Mouse (Mus musculus): ENCODE data around the gene Utp14b. TPM values are rescaled to one million over a fixed set of nuclear protein-coding genes. Genes with fewer than 3 reads are reported as not detected.

The Utp14b gene
- 3.0 and 7.6 TPM in 2 replicates for polyA plus RNA-seq (2014; fragmentation: Nextera tagmentation; extraction: Ambion mirVana)

DNA sequence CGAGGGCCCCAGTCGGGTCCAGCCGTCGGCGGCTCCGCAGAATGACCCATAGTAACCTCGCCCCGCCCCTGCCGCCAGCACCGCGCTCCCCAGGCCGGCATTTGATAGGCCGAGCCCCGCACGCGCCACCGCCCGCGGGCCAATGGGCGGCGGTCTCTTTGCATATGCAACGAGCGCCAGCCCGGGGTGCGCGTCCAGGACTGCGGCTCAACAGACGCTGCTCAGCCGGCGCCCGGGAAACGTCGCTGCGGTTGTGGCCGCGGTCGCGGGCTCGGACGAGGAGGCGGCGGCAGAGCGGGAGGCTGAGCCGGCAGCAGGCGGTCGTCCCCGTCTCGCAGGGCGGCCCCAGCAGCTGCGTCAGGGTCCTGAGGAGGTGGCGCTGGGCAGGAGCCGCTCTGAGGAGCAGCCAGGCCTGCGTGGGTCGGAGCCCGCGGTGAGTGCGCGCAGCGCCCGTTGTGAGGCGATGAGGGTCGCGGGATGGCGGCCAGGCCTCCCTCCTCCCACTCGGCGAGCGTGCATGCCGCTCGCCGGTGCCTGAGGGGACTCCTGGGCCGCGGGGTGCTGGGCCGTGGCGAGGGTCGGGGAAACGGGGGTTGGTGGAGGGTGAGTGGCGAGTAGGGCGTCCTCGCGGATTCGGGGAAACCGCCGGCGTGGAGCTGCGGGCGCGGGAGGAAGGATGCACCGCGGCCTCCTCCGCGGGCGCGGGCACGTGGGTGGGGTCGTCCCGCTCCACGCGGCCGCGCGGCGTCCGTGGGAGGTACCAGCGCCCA, at the start of gene Utp14b, which contains the start of gene Acsl3:
TSS of gene Utp14b (plus strand) at position 368 of the 770 bp plus-strand sequence.
TSS of gene Acsl3 (plus strand) at position 155 of the 770 bp plus-strand sequence.
- H3K4me1 ChIP-seq (ENCODE audit: control insufficient read depth, insufficient read depth, low read length): peaks cover 24% of the 10 kb centered on the region; the same call in 1 of the 2 replicates
- ATAC-seq (ENCODE audit: low FRiP score, low TSS enrichment): peak; percentile 99
- H3K36me3 ChIP-seq (ENCODE audit: control insufficient read depth, insufficient read depth, low read length): no peaks in the 10 kb centered on the region
- H3K9ac ChIP-seq (ENCODE audit: low read depth, low read length): peak within 1 kb of the TSS; percentile 94
- peak within 1 kb of the TSS; percentile 94 for H3K27ac ChIP-seq (ENCODE audit: low read depth, low read length)
- peak within 1 kb of the TSS; percentile 65 for H3K4me2 ChIP-seq (replicated peaks; ENCODE audit: low read depth, low read length)
- under 1% methylated on average over 94 of the region's 104 CpGs for WGBS
- no peaks in the 10 kb centered on the region for H3K9me3 ChIP-seq (ENCODE audit: control insufficient read depth, low read length)
- H3K27me3 ChIP-seq (ENCODE audit: control insufficient read depth, insufficient read depth, low read length): no peaks in the 10 kb centered on the region
- peak within 1 kb of the TSS; percentile 97 for H3K4me3 ChIP-seq (ENCODE audit: low read length)

DNA sequence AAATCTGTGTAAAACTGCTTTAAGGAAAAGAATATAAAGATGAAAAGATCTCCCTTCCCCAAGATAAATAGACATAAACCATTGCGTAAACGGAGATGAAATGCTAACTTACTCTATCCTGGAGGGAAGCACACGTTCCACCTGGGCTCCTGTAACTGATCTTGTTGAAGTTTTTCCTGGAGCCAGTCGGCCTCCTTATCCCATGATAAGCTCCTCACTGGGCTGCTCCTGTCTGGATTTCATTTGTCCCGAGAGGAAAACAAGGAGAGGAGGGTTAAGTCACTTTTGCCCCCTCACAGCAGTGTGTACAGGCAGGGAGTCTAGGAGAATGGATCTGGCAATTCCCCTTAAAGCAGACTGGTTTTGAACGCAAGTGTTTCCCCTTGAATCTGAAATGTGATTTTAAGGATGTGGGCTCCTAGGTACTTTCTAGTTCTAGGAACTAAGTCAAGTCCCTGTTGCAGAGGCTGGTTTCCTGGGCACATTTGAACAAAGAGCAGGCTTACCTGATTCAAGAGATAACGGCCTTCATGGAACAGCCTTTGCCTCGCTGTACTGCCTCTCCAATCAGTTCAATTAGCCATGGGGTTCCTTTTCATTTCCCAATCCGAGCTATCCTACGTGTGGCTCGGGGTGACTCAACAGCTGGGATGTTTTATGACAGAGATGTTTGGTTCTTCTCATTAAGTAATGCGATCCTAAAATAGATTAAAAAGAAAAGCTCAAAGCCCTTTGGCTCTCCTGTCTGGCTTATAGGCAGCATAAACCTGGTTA, 48.5 kb upstream of the Utp14b start:
- H3K4me2 ChIP-seq (replicated peaks; ENCODE audit: low read depth, low read length): no peak overlapping the region
- H3K4me1 ChIP-seq (ENCODE audit: control insufficient read depth, insufficient read depth, low read length): no peaks in the 10 kb centered on the region; the same call in 1 of the 2 replicates
- H3K27me3 ChIP-seq (ENCODE audit: control insufficient read depth, insufficient read depth, low read length): no peaks in the 10 kb centered on the region
- H3K9me3 ChIP-seq (ENCODE audit: control insufficient read depth, low read length): no peaks in the 10 kb centered on the region
- ATAC-seq (ENCODE audit: low FRiP score, low TSS enrichment): peak; percentile 55; the same call in 1 of the 2 replicates
- H3K27ac ChIP-seq (ENCODE audit: low read depth, low read length): no peak overlapping the region
- no peak overlapping the region for H3K4me3 ChIP-seq (ENCODE audit: low read length)
- H3K36me3 ChIP-seq (ENCODE audit: control insufficient read depth, insufficient read depth, low read length): no peaks in the 10 kb centered on the region
- no peak overlapping the region for H3K9ac ChIP-seq (ENCODE audit: low read depth, low read length)
- WGBS: 15% methylated on average over 12 of the region's 12 CpGs

DNA sequence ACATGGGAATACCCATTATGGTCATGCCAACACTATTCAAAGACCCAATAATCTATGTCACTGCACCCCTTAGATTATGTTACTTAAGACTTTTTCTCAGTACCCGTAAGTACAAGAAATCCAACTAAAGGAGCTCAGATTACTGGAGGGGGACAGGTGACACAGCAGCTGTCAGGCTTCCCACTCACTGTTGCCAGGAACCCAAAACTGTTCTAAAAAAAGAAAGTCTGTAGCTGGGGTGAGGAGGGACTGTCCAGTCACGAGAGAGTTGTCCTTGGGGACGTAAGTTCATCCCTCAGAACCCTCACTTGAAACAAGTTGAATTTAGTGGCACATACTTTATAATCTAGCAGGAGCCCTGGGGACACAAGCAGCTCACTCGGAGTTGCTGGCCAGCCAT, 46.8 kb upstream of the Utp14b start:
- WGBS: 33% methylated on average over 4 of the region's 4 CpGs
- H3K9me3 ChIP-seq (ENCODE audit: control insufficient read depth, low read length): no peaks in the 10 kb centered on the region
- H3K9ac ChIP-seq (ENCODE audit: low read depth, low read length): no peak overlapping the region
- ATAC-seq (ENCODE audit: low FRiP score, low TSS enrichment): no peak
- no peaks in the 10 kb centered on the region for H3K36me3 ChIP-seq (ENCODE audit: control insufficient read depth, insufficient read depth, low read length)
- no peak overlapping the region for H3K4me3 ChIP-seq (ENCODE audit: low read length)
- no peaks in the 10 kb centered on the region; the same call in 1 of the 2 replicates for H3K4me1 ChIP-seq (ENCODE audit: control insufficient read depth, insufficient read depth, low read length)
- no peak overlapping the region for H3K4me2 ChIP-seq (replicated peaks; ENCODE audit: low read depth, low read length)
- H3K27me3 ChIP-seq (ENCODE audit: control insufficient read depth, insufficient read depth, low read length): no peaks in the 10 kb centered on the region
- H3K27ac ChIP-seq (ENCODE audit: low read depth, low read length): no peak overlapping the region

DNA sequence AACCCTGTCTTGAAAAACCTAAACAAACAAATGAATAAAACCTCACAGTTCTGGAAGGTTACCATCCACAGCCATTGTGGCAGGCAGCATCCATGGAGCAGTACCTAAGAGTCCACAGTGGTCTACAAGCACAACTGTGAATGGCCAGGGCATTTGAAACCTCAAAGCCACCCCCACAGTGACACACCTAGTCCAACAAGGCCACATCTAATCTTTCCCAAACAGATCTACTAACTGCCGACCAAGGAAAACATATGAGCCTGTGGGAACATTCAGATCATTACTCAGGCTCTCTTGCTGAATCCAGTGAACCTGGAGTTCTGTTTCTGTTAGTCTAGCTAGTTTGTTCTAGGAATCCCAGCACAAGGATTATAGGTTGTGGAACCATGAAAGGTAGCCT, 44.9 kb upstream of the Utp14b start:
- Histone ChIP-seq H3K4me2 (replicated peaks; ENCODE audit: low read depth, low read length) (no peak overlapping the region), H3K4me3 (ENCODE audit: low read length) (no peak overlapping the region), H3K27me3 (ENCODE audit: control insufficient read depth, insufficient read depth, low read length) (no peaks in the 10 kb centered on the region), H3K9ac (ENCODE audit: low read depth, low read length) (no peak overlapping the region), H3K36me3 (ENCODE audit: control insufficient read depth, insufficient read depth, low read length) (no peaks in the 10 kb centered on the region), H3K4me1 (ENCODE audit: control insufficient read depth, insufficient read depth, low read length) (no peaks in the 10 kb centered on the region; the same call in 1 of the 2 replicates), H3K9me3 (ENCODE audit: control insufficient read depth, low read length) (peaks cover under 1% of the 10 kb centered on the region; the same call in 1 of the 2 replicates), H3K27ac (ENCODE audit: low read depth, low read length) (no peak overlapping the region)
- 59% methylated on average over 1 of the region's 1 CpGs for WGBS
- ATAC-seq (ENCODE audit: low FRiP score, low TSS enrichment): no peak

DNA sequence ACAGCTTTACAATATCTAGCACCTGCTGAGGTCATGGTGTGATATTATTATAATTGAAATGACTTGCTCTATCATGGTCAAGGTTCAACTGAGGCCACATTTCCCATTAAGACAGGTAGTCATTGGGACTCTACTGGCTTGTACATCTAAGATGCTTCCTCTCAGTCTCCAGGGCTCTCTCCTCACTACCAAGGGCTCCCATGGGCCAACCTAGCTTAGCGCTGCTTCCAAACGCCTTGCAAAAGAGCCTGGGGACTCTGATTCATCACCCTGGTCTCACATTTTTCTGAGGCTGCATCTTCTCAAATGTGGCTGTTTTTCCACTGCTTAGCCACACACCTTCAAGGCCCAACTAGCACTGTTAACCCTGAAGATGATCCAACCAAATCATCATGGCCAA, 33.5 kb upstream of the Utp14b start:
- H3K4me2 ChIP-seq (replicated peaks; ENCODE audit: low read depth, low read length): no peak overlapping the region
- 87% methylated on average over 2 of the region's 2 CpGs for WGBS
- ATAC-seq (ENCODE audit: low FRiP score, low TSS enrichment): no peak

DNA sequence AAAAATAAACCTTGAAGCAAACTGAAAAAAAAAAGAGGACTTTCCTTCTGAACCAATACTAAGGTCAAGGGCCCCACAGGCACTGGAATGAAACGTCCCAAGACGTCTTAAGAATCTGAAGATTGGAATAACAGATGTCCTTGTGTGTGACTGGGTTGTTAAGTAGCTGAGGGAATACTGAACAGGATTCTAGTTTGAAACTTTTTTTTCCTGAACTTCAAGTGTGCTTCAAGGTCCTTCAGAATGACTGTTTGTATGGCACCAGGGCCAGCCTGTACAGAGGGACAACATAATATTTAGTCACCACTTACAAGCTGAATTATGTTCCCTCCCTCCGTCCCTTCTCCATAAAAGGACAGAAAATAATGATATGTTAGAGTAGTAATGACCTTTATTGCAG, 23.4 kb upstream of the Utp14b start:
- H3K36me3 ChIP-seq (ENCODE audit: control insufficient read depth, insufficient read depth, low read length): no peaks in the 10 kb centered on the region
- no peak overlapping the region for H3K4me3 ChIP-seq (ENCODE audit: low read length)
- no peaks in the 10 kb centered on the region for H3K9me3 ChIP-seq (ENCODE audit: control insufficient read depth, low read length)
- no peak for ATAC-seq (ENCODE audit: low FRiP score, low TSS enrichment)
- H3K4me2 ChIP-seq (replicated peaks; ENCODE audit: low read depth, low read length): no peak overlapping the region
- H3K27ac ChIP-seq (ENCODE audit: low read depth, low read length): no peak overlapping the region
- H3K4me1 ChIP-seq (ENCODE audit: control insufficient read depth, insufficient read depth, low read length): no peaks in the 10 kb centered on the region
- no peak overlapping the region for H3K9ac ChIP-seq (ENCODE audit: low read depth, low read length)
- H3K27me3 ChIP-seq (ENCODE audit: control insufficient read depth, insufficient read depth, low read length): no peaks in the 10 kb centered on the region
- 58% methylated on average over 3 of the region's 3 CpGs for WGBS

More for the DNA sequence above, 33.5 kb upstream of the Utp14b start:
- H3K9me3 ChIP-seq (ENCODE audit: control insufficient read depth, low read length): no peaks in the 10 kb centered on the region
- H3K27me3 ChIP-seq (ENCODE audit: control insufficient read depth, insufficient read depth, low read length): no peaks in the 10 kb centered on the region
- no peak overlapping the region for H3K4me3 ChIP-seq (ENCODE audit: low read length)
- H3K9ac ChIP-seq (ENCODE audit: low read depth, low read length): no peak overlapping the region
- no peak overlapping the region for H3K27ac ChIP-seq (ENCODE audit: low read depth, low read length)
- no peaks in the 10 kb centered on the region for H3K36me3 ChIP-seq (ENCODE audit: control insufficient read depth, insufficient read depth, low read length)
- H3K4me1 ChIP-seq (ENCODE audit: control insufficient read depth, insufficient read depth, low read length): no peaks in the 10 kb centered on the region

DNA sequence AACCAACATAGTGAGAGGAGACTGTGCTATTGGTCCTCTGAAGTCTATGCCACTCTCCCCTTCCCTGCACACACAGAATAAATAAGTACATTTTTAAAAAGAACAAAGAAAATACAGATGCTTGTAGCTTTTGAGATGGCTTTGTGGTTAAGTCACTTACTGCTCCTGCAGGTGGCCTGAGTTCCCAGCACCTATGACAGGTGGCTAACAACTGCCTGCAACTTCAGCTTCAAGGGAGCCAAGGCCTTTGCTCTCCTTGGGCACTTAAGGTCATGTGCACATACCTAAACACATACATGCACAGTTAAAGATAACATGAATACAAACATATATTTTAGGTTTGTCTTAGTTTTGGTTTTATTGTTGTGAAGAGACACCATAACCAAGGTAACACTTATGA, 17.0 kb upstream of the Utp14b start:
- no peak for ATAC-seq (ENCODE audit: low FRiP score, low TSS enrichment)
- Histone ChIP-seq H3K4me2 (replicated peaks; ENCODE audit: low read depth, low read length) (no peak overlapping the region), H3K27ac (ENCODE audit: low read depth, low read length) (no peak overlapping the region), H3K27me3 (ENCODE audit: control insufficient read depth, insufficient read depth, low read length) (no peaks in the 10 kb centered on the region), H3K4me1 (ENCODE audit: control insufficient read depth, insufficient read depth, low read length) (no peaks in the 10 kb centered on the region), H3K4me3 (ENCODE audit: low read length) (no peak overlapping the region), H3K36me3 (ENCODE audit: control insufficient read depth, insufficient read depth, low read length) (no peaks in the 10 kb centered on the region), H3K9me3 (ENCODE audit: control insufficient read depth, low read length) (peaks cover 2% of the 10 kb centered on the region; the same call in 1 of the 2 replicates), H3K9ac (ENCODE audit: low read depth, low read length) (no peak overlapping the region)

DNA sequence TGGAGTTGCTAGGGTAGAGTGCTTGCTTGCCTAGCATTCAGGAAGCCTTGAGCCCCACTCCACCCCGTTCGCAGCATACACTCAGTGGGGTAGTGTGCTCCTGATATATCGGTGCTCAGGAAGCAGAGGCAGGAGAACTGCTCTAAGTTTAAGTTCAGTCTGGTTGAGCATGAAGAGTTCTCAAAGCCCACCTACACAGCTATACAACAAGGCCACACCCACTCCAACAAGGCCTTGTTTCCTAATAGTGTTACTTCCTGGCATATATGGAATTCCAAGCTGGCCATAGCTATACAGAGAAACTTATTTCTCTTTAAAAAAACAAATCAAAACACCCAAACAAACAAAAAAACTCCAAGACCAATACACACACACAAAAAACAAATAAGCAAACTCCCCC, 16.0 kb upstream of the Utp14b start:
- Histone ChIP-seq H3K27ac (ENCODE audit: low read depth, low read length) (no peak overlapping the region), H3K4me3 (ENCODE audit: low read length) (no peak overlapping the region), H3K9me3 (ENCODE audit: control insufficient read depth, low read length) (peaks cover 2% of the 10 kb centered on the region; the same call in 1 of the 2 replicates), H3K4me1 (ENCODE audit: control insufficient read depth, insufficient read depth, low read length) (no peaks in the 10 kb centered on the region), H3K36me3 (ENCODE audit: control insufficient read depth, insufficient read depth, low read length) (no peaks in the 10 kb centered on the region), H3K9ac (ENCODE audit: low read depth, low read length) (no peak overlapping the region), H3K27me3 (ENCODE audit: control insufficient read depth, insufficient read depth, low read length) (no peaks in the 10 kb centered on the region), H3K4me2 (replicated peaks; ENCODE audit: low read depth, low read length) (no peak overlapping the region)
- 96% methylated on average over 3 of the region's 3 CpGs for WGBS
- no peak for ATAC-seq (ENCODE audit: low FRiP score, low TSS enrichment)

DNA sequence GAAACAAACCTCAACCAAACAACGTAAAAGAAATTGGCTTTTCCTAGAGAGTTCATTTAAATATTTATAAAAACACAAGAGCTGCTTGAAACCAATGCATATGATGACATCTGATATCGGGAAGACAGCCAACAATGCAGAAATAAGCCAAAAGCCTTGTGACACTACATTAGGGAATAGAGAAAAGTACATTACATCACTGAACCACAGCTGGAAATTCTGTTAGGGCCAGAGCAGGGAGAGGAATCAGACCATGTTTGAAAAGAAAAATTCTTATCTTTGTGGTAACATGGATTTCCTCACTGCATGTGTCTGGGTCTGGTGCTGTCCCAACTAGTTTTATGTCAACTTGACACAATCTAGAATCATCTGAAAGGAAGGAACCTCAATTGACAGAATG, 15.6 kb upstream of the Utp14b start:
- Histone ChIP-seq H3K9ac (ENCODE audit: low read depth, low read length) (no peak overlapping the region), H3K4me1 (ENCODE audit: control insufficient read depth, insufficient read depth, low read length) (no peaks in the 10 kb centered on the region), H3K27ac (ENCODE audit: low read depth, low read length) (no peak overlapping the region), H3K36me3 (ENCODE audit: control insufficient read depth, insufficient read depth, low read length) (no peaks in the 10 kb centered on the region), H3K4me3 (ENCODE audit: low read length) (no peak overlapping the region), H3K9me3 (ENCODE audit: control insufficient read depth, low read length) (peaks cover 2% of the 10 kb centered on the region; the same call in 1 of the 2 replicates), H3K27me3 (ENCODE audit: control insufficient read depth, insufficient read depth, low read length) (no peaks in the 10 kb centered on the region), H3K4me2 (replicated peaks; ENCODE audit: low read depth, low read length) (no peak overlapping the region)
- ATAC-seq (ENCODE audit: low FRiP score, low TSS enrichment): no peak
- 85% methylated on average over 2 of the region's 2 CpGs for WGBS
